Mouse (Mus musculus) midbrain, embryonic 16.5 days (tissue): ENCODE measurements around the gene Tm6sf1. TPM values are rescaled to one million over a fixed set of nuclear protein-coding genes. Genes with fewer than 3 reads are reported as not detected.

Experiments used
- ATAC-seq: fragments of 200-750 bp; cut with Nextera tagmentation; 2 replicates; pipeline ENCODE4 v1.8.0; 2017; ENCODE audit warnings: moderate TSS enrichment
- H3K27ac ChIP-seq: fragments of 300-500 bp; sonication (generic); 2 replicates; pipeline ENCODE4 v1.5.1; 2014; ENCODE audit warnings: mild to moderate bottlenecking, low read length, mixed read lengths
- H3K27me3 ChIP-seq: fragments of 300-500 bp; sonication (generic); 2 replicates; pipeline ENCODE4 v1.6.1; 2014; ENCODE audit warnings: low read depth, low read length, mixed read lengths; ENCODE audit not compliant: control insufficient read depth, insufficient read depth
- H3K36me3 ChIP-seq: fragments of 300-500 bp; sonication (generic); 2 replicates; pipeline ENCODE4 v1.6.1; 2014; ENCODE audit warnings: mild to moderate bottlenecking, low read length, moderate library complexity, mixed read lengths; ENCODE audit not compliant: control insufficient read depth, insufficient read depth
- H3K4me1 ChIP-seq: fragments of 300-500 bp; sonication (generic); 2 replicates; pipeline ENCODE4 v1.6.1; 2014; ENCODE audit warnings: mild to moderate bottlenecking, low read length, mixed read lengths; ENCODE audit not compliant: control insufficient read depth, insufficient read depth
- H3K4me2 ChIP-seq: fragments of 300-500 bp; sonication (generic); 2 replicates; pipeline ENCODE4 v1.6.1; 2014; ENCODE audit warnings: mild to moderate bottlenecking, low read length, mixed read lengths
- H3K4me3 ChIP-seq: fragments of 300-500 bp; sonication (generic); 2 replicates; pipeline ENCODE4 v1.5.1; 2014; ENCODE audit warnings: low read depth, mild to moderate bottlenecking, low read length, moderate library complexity, mixed read lengths
- H3K9ac ChIP-seq: fragments of 300-500 bp; sonication (generic); 2 replicates; pipeline ENCODE4 v1.6.1; 2014; ENCODE audit warnings: low read depth, low read length, mixed read lengths
- H3K9me3 ChIP-seq: fragments of 300-500 bp; sonication (generic); replicated peaks from 2 replicates; pipeline ENCODE4 v1.6.1; 2014; ENCODE audit warnings: mild to moderate bottlenecking, low read length, mixed read lengths; ENCODE audit not compliant: control insufficient read depth, poor library complexity, severe bottlenecking
- WGBS: fragments of 180-500 bp; shearing (Covaris S2); extraction: QIAGEN DNeasy Blood & Tissue Kit; methylation state at CpG from one replicate; pipeline ENCODE4 v1.1.7; 2014; 5-methylcytosine and 5-hydroxymethylcytosine counted together
- polyA plus RNA-seq: library from polyadenylated mRNA; unstranded; fragments of >200 nt; fragmentation: Nextera tagmentation; extraction: Ambion mirVana; gene quantifications from 2 replicates; pipeline ENCODE4 v1.2.1, GENCODE M21; 2015

Gene Tm6sf1
- polyA plus RNA-seq, 1 experiment from 2014 or later: 8.7 TPM

- no peaks in the 10 kb centered on the region for H3K36me3 ChIP-seq
- no peak overlapping the region for H3K9ac ChIP-seq
- no peak overlapping the region for H3K4me3 ChIP-seq
- ATAC-seq: no peak
- H3K4me1 ChIP-seq: peaks cover 15% of the 10 kb centered on the region
- H3K27me3 ChIP-seq: no peaks in the 10 kb centered on the region; the same call in 1 of the 2 replicates
- WGBS: 73% methylated on average over 4 of the region's 4 CpGs
- H3K4me2 ChIP-seq: no peak overlapping the region
- no peaks in the 10 kb centered on the region for H3K9me3 ChIP-seq
- no peak overlapping the region for H3K27ac ChIP-seq
These were observed 2.6 kb upstream of the Tm6sf1 start for GRCm38 (mm10) chr7:81856221-81856620.

DNA sequence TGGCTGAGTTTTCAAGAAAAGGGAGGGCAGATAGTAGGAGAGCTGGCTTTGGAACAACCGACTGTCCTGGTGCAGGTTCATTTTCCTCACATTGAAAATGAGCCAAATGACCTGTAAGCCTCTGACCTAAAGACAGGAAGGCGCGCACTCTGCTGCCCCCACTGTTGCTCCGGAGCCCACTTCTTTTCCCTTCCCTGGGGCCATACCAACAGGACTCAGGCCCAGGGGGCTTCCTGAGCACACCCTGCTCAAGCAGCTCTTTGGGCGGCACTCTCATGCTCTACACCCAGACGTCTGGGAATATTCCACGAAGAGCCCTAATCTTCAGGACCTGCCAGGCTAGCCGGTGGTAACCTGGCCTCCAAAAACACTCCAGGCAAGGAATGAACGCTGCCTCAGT lies 565 bp upstream of the Tm6sf1 start:
- H3K4me2 ChIP-seq: peak overlapping the region; percentile 89
- H3K36me3 ChIP-seq: no peaks in the 10 kb centered on the region
- no peaks in the 10 kb centered on the region for H3K9me3 ChIP-seq
- H3K9ac ChIP-seq: peak overlapping the region; percentile 80; the same call in 1 of the 2 replicates
- H3K4me3 ChIP-seq: no peak overlapping the region
- no peaks in the 10 kb centered on the region; the same call in 1 of the 2 replicates for H3K27me3 ChIP-seq
- WGBS: 9% methylated on average over 9 of the region's 9 CpGs
- H3K27ac ChIP-seq: no peak overlapping the region
- H3K4me1 ChIP-seq: peaks cover 15% of the 10 kb centered on the region
- no peak; the same call in 1 of the 2 replicates for ATAC-seq

DNA sequence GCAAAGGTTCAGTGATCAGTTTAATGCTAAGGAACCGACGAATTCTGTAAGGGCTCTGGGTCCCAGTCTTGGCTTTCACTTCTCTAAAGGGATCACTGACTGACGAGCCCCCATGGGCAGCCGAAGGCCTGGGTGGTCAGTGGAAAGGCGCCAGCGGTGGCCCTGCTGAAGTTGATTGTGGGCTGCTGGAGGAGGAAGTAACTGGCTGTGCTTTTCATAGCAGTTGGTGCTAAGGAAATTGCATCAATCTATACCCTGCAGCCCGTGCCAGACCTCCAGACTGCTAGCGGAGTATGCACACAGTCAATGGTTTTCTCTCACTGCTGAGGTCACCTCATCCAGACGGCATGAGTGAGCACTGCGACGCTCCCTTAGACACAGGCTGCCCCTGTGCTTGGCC lies 1.3 kb downstream of the Tm6sf1 start:
- 53% methylated on average over 11 of the region's 11 CpGs for WGBS
- H3K9me3 ChIP-seq: no peaks in the 10 kb centered on the region
- ATAC-seq: no peak
- no peaks in the 10 kb centered on the region; the same call in 1 of the 2 replicates for H3K27me3 ChIP-seq
- H3K36me3 ChIP-seq: no peaks in the 10 kb centered on the region
- no peak overlapping the region for H3K4me3 ChIP-seq
- H3K4me2 ChIP-seq: peak overlapping the region; percentile 89
- peaks cover 15% of the 10 kb centered on the region for H3K4me1 ChIP-seq
- no peak overlapping the region for H3K27ac ChIP-seq
- H3K9ac ChIP-seq: no peak overlapping the region

GRCm38 (mm10) chr7:81860996-81861395 lies 2.2 kb downstream of the Tm6sf1 start:
- H3K27ac ChIP-seq: no peak overlapping the region
- WGBS: 74% methylated on average over 5 of the region's 5 CpGs
- peaks cover 15% of the 10 kb centered on the region for H3K4me1 ChIP-seq
- ATAC-seq: no peak
- no peaks in the 10 kb centered on the region for H3K36me3 ChIP-seq
- no peaks in the 10 kb centered on the region for H3K9me3 ChIP-seq
- no peak overlapping the region for H3K9ac ChIP-seq
- no peaks in the 10 kb centered on the region; the same call in 1 of the 2 replicates for H3K27me3 ChIP-seq
- no peak overlapping the region for H3K4me2 ChIP-seq
- no peak overlapping the region for H3K4me3 ChIP-seq

DNA sequence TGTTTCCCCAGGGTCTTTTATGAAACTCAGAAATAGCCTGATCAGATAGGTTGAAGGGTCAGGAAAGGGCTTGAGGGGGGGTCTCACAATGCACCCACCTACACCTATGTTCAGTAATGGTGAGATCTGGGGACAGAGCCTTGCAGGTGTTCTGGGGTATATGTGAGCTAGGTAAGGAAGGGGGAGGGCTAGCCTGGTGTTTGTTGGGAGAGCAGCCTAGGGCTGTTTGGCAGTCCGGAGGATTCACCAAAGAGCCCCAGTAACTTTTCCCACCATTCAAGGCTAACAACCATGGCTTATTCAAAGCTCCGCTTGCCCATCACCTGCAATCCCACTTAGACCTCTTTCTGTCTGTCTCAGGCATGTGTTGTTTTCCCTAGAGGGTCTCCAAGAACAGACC lies 2.7 kb downstream of the Tm6sf1 start:
- peaks cover 15% of the 10 kb centered on the region for H3K4me1 ChIP-seq
- no peaks in the 10 kb centered on the region for H3K36me3 ChIP-seq
- ATAC-seq: no peak
- WGBS: 87% methylated on average over 2 of the region's 2 CpGs
- no peaks in the 10 kb centered on the region; the same call in 1 of the 2 replicates for H3K27me3 ChIP-seq
- no peak overlapping the region for H3K4me3 ChIP-seq
- no peak overlapping the region for H3K27ac ChIP-seq
- H3K4me2 ChIP-seq: no peak overlapping the region
- H3K9me3 ChIP-seq: no peaks in the 10 kb centered on the region
- no peak overlapping the region for H3K9ac ChIP-seq

DNA sequence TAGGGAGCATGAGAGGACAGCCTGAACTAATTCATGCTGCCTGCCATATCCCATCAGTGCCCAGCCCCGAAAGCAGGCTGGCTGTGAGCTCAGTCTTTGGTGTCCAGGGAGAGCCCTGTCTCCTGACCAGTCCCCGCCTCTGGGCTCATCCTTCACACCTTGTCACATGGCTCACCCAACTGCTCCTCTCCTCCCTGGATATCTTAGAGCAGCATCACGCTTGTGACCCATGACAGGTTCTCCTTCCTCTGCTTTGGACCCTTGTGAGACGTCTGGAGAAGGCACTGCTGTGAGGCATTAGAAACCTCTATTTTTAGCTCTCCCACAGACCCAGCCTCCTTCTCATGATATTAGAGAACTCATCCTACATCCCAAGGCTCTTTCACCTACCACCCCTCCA lies 3.1 kb downstream of the Tm6sf1 start:
- Histone ChIP-seq H3K4me3 (no peak overlapping the region), H3K9me3 (no peaks in the 10 kb centered on the region), H3K9ac (no peak overlapping the region), H3K4me2 (no peak overlapping the region), H3K27ac (no peak overlapping the region), H3K27me3 (no peaks in the 10 kb centered on the region; the same call in 1 of the 2 replicates), H3K36me3 (no peaks in the 10 kb centered on the region), H3K4me1 (peaks cover 15% of the 10 kb centered on the region)
- no peak for ATAC-seq
- 73% methylated on average over 4 of the region's 4 CpGs for WGBS

DNA sequence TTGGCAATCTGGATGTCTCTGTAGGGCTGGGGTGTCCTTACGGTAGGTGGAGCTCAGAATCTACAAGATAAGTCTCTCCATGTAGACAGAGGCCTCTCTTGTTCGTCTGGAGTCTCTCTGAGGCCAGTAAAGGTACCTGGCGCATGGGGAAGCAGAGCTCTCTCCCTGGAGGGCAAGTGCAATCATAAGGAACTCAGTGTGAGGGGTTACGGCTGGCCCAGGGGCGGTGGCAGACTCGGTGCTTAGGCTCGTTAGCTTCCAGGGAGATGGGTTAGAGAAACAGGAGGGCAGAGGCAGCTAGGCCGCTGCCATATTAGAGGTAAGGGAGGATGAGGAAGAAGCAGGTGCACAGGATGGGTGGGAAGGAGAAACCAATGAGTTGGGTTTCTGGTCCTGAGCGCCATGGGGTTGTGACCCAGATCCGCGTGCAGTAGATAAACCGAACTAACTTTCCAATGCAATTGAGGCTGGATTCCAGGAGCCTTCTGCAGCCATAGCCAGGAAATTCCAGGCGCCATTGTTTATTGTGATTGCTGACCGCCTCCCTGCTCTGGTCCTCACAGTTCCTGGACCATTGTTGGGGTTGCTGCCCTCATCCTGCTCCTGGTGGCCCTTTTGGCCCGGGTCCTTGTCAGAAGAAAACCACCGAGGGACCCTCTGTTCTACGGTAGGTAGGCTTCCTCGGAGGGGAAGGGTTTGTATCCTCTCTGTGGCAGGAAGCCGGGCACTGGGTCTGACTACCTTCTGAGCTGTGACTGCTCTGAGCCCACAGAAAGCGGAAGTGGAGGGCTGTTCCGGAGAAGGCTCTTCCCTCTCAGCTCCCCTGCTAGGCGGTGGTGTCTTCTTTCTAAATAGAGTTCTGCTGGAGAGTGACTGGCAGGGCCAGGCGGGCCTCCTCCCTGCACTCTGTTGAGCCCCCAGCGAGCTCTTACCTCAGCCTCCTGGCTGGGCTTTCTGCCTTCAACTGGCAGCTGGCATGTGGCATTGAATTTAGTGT lies 4.1 kb downstream of the Tm6sf1 start:
- Histone ChIP-seq H3K4me2 (no peak overlapping the region), H3K4me1 (peaks cover 14% of the 10 kb centered on the region), H3K9me3 (no peaks in the 10 kb centered on the region), H3K4me3 (no peak overlapping the region), H3K9ac (no peak overlapping the region), H3K27me3 (no peaks in the 10 kb centered on the region; the same call in 1 of the 2 replicates), H3K36me3 (no peaks in the 10 kb centered on the region), H3K27ac (no peak overlapping the region)
- no peak for ATAC-seq
- 77% methylated on average over 24 of the region's 24 CpGs for WGBS

DNA sequence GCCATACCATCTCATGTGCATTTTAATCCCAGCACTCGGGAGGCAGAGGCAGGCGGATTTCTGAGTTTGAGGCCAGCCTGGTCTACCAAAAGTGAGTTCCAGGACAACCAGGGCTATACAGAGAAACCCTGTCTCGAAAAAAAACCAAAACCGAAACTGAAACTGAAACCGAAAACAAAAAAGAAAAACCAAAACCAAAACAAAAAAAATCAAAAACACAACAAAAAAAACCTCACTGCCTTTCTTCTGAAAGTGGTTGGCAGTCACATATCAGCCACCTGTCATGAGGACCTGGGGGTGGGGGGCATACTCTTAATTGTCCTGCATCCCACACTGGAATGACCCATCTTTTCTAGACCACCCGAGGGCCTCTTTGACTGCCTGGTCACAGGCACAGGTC lies 5.8 kb downstream of the Tm6sf1 start:
- WGBS: 93% methylated on average over 6 of the region's 6 CpGs
- H3K4me1 ChIP-seq: peaks cover 3% of the 10 kb centered on the region; the same call in 1 of the 2 replicates
- no peak overlapping the region for H3K4me2 ChIP-seq
- H3K9ac ChIP-seq: no peak overlapping the region
- no peaks in the 10 kb centered on the region for H3K27me3 ChIP-seq
- no peak for ATAC-seq
- H3K36me3 ChIP-seq: no peaks in the 10 kb centered on the region
- no peak overlapping the region for H3K4me3 ChIP-seq
- H3K9me3 ChIP-seq: no peaks in the 10 kb centered on the region
- no peak overlapping the region for H3K27ac ChIP-seq

DNA sequence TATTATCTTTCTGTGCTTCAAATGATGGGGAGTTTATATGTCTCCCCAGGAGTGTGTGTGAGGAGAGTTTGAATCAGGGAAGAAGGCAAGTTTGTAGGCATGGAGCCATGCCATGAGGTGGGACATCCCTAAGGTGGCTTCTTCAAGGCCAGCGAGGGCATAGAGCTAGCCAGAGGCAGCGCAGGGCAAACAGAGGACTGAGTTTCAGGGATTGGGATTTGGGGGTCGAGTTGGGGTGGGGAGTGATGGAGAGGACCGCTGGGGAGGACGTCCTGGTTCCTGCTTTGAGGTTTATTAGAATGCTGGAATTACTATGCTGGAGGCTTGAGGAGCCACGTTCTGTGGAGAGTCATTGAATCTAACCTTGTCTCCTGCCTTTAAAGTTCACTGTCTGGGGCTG lies 7.1 kb downstream of the Tm6sf1 start:
- H3K27me3 ChIP-seq: no peaks in the 10 kb centered on the region
- no peaks in the 10 kb centered on the region for H3K4me1 ChIP-seq
- H3K27ac ChIP-seq: no peak overlapping the region
- no peak for ATAC-seq
- H3K9me3 ChIP-seq: no peaks in the 10 kb centered on the region
- WGBS: 91% methylated on average over 6 of the region's 6 CpGs
- no peak overlapping the region for H3K4me2 ChIP-seq
- no peak overlapping the region for H3K9ac ChIP-seq
- no peaks in the 10 kb centered on the region for H3K36me3 ChIP-seq
- no peak overlapping the region for H3K4me3 ChIP-seq
